Mouse (Mus musculus) hindbrain, embryonic 16.5 days (tissue): ENCODE measurements around the gene Abcg4. TPM values are rescaled to one million over a fixed set of nuclear protein-coding genes. Genes with fewer than 3 reads are reported as not detected.

Experiments used
- ATAC-seq: fragments of 200-750 bp; cut with Nextera tagmentation; 2 replicates; pipeline ENCODE4 v1.8.0; 2017; ENCODE audit warnings: moderate TSS enrichment, moderate library complexity
- H3K27ac ChIP-seq: fragments of 300-500 bp; sonication (generic); 2 replicates; pipeline ENCODE4 v1.5.1; 2014; ENCODE audit warnings: low read depth, mild to moderate bottlenecking, control low read depth, low read length, moderate library complexity
- H3K27me3 ChIP-seq: fragments of 300-500 bp; sonication (generic); replicated peaks from 2 replicates; pipeline ENCODE4 v1.6.1; 2014; ENCODE audit warnings: low read length; ENCODE audit not compliant: control insufficient read depth, insufficient read depth
- H3K36me3 ChIP-seq: fragments of 300-500 bp; sonication (generic); 2 replicates; pipeline ENCODE4 v1.6.1; 2014; ENCODE audit warnings: mild to moderate bottlenecking, low read length, moderate library complexity, mixed read lengths; ENCODE audit not compliant: control insufficient read depth, insufficient read depth
- H3K4me1 ChIP-seq: fragments of 300-500 bp; sonication (generic); 2 replicates; pipeline ENCODE4 v1.6.1; 2014; ENCODE audit warnings: low read depth, low read length; ENCODE audit not compliant: control insufficient read depth, insufficient read depth
- H3K4me2 ChIP-seq: fragments of 300-500 bp; sonication (generic); 2 replicates; pipeline ENCODE4 v1.6.1; 2014; ENCODE audit warnings: mild to moderate bottlenecking, low read length, control low read depth, moderate library complexity
- H3K4me3 ChIP-seq: fragments of 300-500 bp; sonication (generic); 2 replicates; pipeline ENCODE4 v1.5.1; 2014; ENCODE audit warnings: mild to moderate bottlenecking, low read length, control low read depth, moderate library complexity
- H3K9ac ChIP-seq: fragments of 300-500 bp; sonication (generic); 2 replicates; pipeline ENCODE4 v1.6.1; 2014; ENCODE audit warnings: low read depth, mild to moderate bottlenecking, control low read depth, low read length, moderate library complexity
- H3K9me3 ChIP-seq: fragments of 300-500 bp; sonication (generic); 2 replicates; pipeline ENCODE4 v1.6.1; 2014; ENCODE audit warnings: mild to moderate bottlenecking, low read length, moderate library complexity; ENCODE audit not compliant: control insufficient read depth
- WGBS: fragments of 180-500 bp; shearing (Covaris S2); extraction: QIAGEN DNeasy Blood & Tissue Kit; methylation state at CpG from one replicate; pipeline ENCODE4 v1.1.7; 2014; 5-methylcytosine and 5-hydroxymethylcytosine counted together
- polyA plus RNA-seq: library from polyadenylated mRNA; unstranded; fragments of >200 nt; fragmentation: Nextera tagmentation; extraction: Ambion mirVana; gene quantifications from 2 replicates; pipeline ENCODE4 v1.2.1, GENCODE M21; 2015

Abcg4 gene
- polyA plus RNA-seq, 1 experiment from 2014 or later: 33.7 TPM

DNA sequence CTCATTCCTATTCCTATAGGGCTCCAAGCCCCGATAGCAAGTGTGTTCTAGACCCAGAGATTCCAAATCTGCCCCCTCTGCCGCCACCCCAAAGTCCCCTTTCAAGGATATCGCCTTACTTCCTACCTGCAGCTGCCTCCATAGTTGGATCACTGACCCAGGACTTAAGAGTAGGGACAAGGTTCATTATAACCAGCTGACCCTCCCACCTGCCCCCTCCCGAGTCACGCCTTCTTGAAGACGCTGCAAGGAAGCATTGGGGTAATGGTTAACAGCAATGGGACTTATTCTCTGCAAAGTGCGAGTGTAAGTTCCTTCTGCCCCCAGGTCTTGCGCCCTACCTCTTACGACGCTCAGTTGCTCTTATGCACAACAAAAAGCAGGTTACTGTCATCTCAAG is 37.1 kb downstream of the Abcg4 start, which contains the start of gene Pdzd3:
Gene Pdzd3, minus strand, starts transcription at position 158 of the 400 bp plus-strand sequence.
- H3K9me3 ChIP-seq: no peaks in the 10 kb centered on the region
- no peak within 1 kb of the TSS for H3K4me2 ChIP-seq
- peaks cover 26% of the 10 kb centered on the region for H3K4me1 ChIP-seq
- H3K27me3 ChIP-seq: no peaks in the 10 kb centered on the region
- H3K4me3 ChIP-seq: no peak within 1 kb of the TSS
- WGBS: 83% methylated on average over 10 of the region's 10 CpGs
- H3K27ac ChIP-seq: no peak within 1 kb of the TSS
- ATAC-seq: no peak
- no peak within 1 kb of the TSS for H3K9ac ChIP-seq
- H3K36me3 ChIP-seq: no peaks in the 10 kb centered on the region

DNA sequence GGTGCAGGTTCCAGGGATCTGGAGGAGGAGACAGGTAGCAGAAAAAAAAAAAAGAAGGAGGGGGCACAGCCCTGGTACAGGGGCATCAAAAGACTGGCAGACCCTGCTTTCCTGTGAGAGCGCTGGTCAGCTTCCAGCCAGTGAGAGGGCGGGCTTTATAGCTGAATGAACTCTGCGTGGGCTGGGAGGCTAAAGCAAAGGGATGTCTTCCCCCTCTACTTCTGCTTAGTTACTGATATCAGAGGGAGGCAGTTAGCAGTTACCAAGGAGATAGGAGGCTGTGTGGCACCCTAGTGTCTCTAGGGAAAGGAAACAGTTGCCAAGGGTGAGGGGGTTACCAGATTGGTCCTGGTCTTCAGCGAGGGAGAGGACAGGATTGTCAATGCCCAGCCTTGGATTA is 38.0 kb downstream of the Abcg4 start:
- WGBS: 32% methylated on average over 4 of the region's 4 CpGs
- ATAC-seq: peak; percentile 18; the same call in 1 of the 2 replicates
- no peak overlapping the region for H3K27ac ChIP-seq
- no peak overlapping the region for H3K9ac ChIP-seq
- no peaks in the 10 kb centered on the region for H3K36me3 ChIP-seq
- no peak overlapping the region for H3K4me2 ChIP-seq
- H3K4me1 ChIP-seq: peaks cover 25% of the 10 kb centered on the region
- no peak overlapping the region for H3K4me3 ChIP-seq
- no peaks in the 10 kb centered on the region for H3K9me3 ChIP-seq
- no peaks in the 10 kb centered on the region; the same call in 1 of the 2 replicates for H3K27me3 ChIP-seq

DNA sequence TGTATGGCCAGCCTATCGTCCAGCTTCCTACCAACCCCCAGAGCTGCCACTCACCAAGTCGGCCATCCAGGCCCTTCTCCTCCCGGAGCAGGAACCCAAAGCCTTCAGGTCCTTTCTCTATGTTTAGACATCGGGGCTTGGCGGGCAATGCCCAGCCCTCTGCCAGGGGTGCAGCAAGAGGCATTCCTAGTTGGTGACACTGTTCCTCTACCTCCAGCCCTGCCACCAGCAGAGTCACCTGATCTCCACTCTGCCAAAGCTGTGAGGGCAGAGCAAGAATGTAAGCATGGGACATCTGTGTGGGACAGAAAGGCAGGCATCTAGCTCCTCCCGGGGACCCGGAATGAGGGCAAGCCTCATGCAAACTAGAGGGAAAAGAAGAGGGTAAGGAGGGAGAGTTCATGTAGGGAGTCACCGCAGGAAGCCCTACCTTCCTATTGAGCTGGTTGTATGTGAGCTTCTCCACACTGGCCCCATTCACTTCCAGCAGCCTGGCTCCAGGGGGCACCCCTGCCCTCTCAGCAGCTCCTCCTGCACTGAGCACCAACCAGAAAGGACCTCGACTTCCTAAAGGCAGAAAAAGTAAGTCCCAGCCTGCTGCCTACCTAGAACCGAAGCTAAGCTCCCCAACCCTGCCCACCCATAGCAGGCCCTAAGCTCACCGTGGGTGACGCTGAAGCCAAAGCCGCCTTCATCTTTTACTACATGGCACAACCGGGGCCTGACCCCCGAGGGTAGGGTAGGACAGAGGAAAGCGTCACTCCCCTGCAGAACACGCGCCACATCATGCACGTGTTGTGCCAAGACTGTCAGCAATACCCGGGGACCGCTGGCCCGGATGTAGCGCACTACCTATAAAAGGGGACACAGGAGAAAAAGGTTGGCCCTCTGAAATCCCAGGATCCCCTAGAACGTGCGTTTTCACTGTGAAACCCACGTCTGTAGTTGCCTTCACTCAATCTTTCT is 39.0 kb downstream of the Abcg4 start:
- WGBS: 43% methylated on average over 26 of the region's 26 CpGs
- no peaks in the 10 kb centered on the region for H3K36me3 ChIP-seq
- ATAC-seq: peak; percentile 70; the same call in 1 of the 2 replicates
- H3K4me1 ChIP-seq: peaks cover 15% of the 10 kb centered on the region
- H3K4me2 ChIP-seq: no peak overlapping the region
- H3K4me3 ChIP-seq: no peak overlapping the region
- no peak overlapping the region for H3K27ac ChIP-seq
- H3K27me3 ChIP-seq: no peaks in the 10 kb centered on the region; the same call in 1 of the 2 replicates
- no peak overlapping the region for H3K9ac ChIP-seq
- no peaks in the 10 kb centered on the region for H3K9me3 ChIP-seq

DNA sequence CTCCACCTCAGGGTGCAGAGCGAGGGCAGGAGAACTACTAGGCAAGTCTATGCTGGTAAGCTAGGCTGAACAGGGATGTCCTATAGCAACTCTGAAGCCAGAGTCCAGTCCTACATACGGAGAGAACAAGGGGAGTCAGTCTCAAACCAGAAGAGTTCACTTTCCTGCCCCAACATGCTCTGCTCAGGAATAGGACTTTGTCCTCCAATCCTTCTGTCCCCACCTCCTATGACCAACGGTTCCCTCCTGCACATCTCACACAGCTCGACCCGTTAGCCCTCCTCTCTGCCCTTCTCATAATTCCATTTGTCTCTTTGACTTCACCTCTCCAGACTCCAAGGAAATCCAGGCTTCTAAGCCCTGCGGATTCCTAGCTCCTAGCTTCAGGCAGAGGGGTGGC is 40.5 kb downstream of the Abcg4 start:
- Histone ChIP-seq H3K9me3 (no peaks in the 10 kb centered on the region), H3K36me3 (no peaks in the 10 kb centered on the region), H3K4me1 (peaks cover 7% of the 10 kb centered on the region; the same call in 1 of the 2 replicates), H3K27ac (no peak overlapping the region), H3K27me3 (no peaks in the 10 kb centered on the region; the same call in 1 of the 2 replicates), H3K9ac (no peak overlapping the region), H3K4me3 (no peak overlapping the region), H3K4me2 (no peak overlapping the region)
- 88% methylated on average over 6 of the region's 6 CpGs for WGBS
- no peak for ATAC-seq

DNA sequence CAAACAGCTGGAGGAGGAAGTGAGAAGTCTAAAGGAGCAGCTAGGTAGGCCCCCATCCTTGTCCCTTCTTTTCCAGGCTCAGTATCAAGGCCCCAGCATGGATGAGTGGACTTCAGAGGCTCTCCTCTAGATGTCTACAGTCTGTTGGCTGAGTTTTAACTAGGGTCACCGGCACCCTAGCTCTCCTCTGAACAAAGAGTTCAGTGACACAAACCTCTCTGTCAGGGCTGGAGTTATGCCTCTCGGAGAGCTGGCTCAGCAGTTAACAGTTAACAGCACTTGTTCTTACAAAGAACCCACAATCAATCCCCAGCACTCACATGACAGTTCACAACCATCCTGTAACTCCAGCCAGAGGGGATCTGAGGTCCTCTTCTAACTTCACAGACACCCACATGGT is 44.8 kb downstream of the Abcg4 start:
- Histone ChIP-seq H3K4me2 (no peak overlapping the region), H3K4me3 (no peak overlapping the region), H3K4me1 (no peaks in the 10 kb centered on the region), H3K27ac (no peak overlapping the region), H3K27me3 (no peaks in the 10 kb centered on the region; the same call in 1 of the 2 replicates), H3K36me3 (no peaks in the 10 kb centered on the region), H3K9me3 (no peaks in the 10 kb centered on the region), H3K9ac (no peak overlapping the region)
- WGBS: 56% methylated on average over 2 of the region's 2 CpGs
- no peak for ATAC-seq

DNA sequence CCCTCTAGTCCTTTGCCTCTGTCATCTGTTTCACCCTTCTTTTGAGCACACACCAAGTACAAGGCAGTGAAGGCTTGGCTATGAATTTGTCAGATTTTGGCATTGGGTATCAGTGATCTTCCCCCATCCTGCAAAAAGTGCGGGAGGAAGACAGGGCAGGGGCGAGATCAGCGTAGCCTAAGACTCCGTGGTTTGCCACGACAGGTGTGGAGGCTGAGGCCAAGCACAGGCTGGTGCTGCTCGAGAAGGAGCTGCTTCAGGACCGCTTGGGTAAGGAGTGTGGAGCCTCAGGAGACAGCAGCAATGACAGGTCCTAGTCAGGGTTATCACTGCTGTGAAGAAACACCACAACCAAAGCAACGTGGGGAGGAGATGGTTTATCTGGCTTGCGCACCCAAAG is 47.0 kb downstream of the Abcg4 start:
- H3K9ac ChIP-seq: no peak overlapping the region
- no peaks in the 10 kb centered on the region for H3K9me3 ChIP-seq
- 75% methylated on average over 9 of the region's 9 CpGs for WGBS
- ATAC-seq: no peak
- H3K4me1 ChIP-seq: no peaks in the 10 kb centered on the region
- H3K4me2 ChIP-seq: no peak overlapping the region
- no peak overlapping the region for H3K27ac ChIP-seq
- H3K36me3 ChIP-seq: no peaks in the 10 kb centered on the region
- no peaks in the 10 kb centered on the region; the same call in 1 of the 2 replicates for H3K27me3 ChIP-seq
- H3K4me3 ChIP-seq: no peak overlapping the region

DNA sequence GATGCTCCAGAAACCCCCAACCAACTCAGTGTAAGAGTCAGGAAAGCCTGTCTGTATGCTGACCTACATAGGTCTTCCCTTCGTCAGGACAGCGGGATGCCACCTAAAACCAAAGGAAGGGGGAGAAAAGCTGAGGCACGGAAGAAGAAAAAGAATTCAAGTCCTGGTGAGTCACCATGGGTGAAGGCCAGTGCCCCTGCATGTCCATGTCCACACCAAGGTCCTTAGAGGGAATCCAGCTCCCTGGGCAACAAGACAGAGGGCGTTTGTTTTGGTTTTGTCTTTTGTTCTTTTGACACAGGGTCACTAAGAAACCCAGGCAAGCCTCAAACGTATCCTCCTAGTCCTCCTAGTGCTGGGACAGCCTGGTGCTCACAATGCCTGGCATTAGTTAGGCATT is 47.5 kb downstream of the Abcg4 start:
- H3K4me3 ChIP-seq: no peak overlapping the region
- ATAC-seq: no peak
- H3K27me3 ChIP-seq: no peaks in the 10 kb centered on the region; the same call in 1 of the 2 replicates
- no peaks in the 10 kb centered on the region for H3K4me1 ChIP-seq
- no peaks in the 10 kb centered on the region for H3K9me3 ChIP-seq
- 47% methylated on average over 5 of the region's 5 CpGs for WGBS
- H3K4me2 ChIP-seq: no peak overlapping the region
- no peak overlapping the region for H3K27ac ChIP-seq
- no peak overlapping the region for H3K9ac ChIP-seq
- H3K36me3 ChIP-seq: no peaks in the 10 kb centered on the region

DNA sequence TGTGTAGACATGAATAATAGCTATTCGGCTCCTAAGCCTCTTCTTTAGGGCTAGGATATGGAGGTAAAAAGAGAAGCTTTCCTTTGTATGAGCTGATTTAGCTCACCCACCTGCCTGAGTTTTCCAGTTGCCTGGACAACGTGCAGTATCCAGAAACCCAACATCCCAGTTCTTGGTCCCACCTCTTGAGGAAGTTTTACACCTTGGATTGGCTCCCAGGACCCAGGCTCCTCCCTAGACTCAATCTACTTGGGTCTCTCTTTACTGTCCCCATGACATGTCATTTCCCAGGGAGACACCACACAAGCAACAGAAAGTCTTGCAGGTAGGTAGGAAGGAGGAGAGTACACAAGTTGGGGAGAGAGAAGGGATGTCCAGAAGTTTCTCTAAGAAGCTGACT is 48.0 kb downstream of the Abcg4 start, which contains the start of gene Ccdc153:
Gene Ccdc153, plus strand, starts transcription at position 278 of the 400 bp plus-strand sequence.
- no peak within 1 kb of the TSS for H3K9ac ChIP-seq
- no peaks in the 10 kb centered on the region for H3K4me1 ChIP-seq
- no peaks in the 10 kb centered on the region for H3K27me3 ChIP-seq
- ATAC-seq: no peak
- WGBS: 68% methylated on average over 2 of the region's 2 CpGs
- no peak within 1 kb of the TSS for H3K4me2 ChIP-seq
- H3K9me3 ChIP-seq: no peaks in the 10 kb centered on the region
- no peak within 1 kb of the TSS for H3K27ac ChIP-seq
- no peak within 1 kb of the TSS for H3K4me3 ChIP-seq
- H3K36me3 ChIP-seq: no peaks in the 10 kb centered on the region

DNA sequence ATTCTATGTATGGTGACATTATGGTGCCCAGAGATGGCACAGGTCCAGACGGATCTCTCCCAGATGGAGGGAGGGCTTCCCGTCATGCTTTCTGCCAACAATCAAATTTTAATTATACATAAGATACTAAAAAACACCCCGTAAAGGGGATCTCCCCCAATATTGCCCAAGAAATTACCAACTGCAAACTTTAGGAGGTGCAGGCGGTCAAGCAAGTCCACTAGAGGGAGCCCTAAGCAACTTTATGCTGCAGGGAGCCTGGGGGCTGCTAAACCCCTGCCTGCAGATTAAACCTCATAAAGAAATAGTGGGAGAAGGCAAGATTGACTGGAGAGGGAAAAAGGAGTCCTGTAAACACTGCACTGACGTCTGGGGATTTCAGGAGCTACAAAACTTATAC is 49.0 kb downstream of the Abcg4 start:
- Histone ChIP-seq H3K9ac (no peak overlapping the region), H3K4me1 (no peaks in the 10 kb centered on the region), H3K9me3 (no peaks in the 10 kb centered on the region), H3K27ac (no peak overlapping the region), H3K27me3 (no peaks in the 10 kb centered on the region), H3K4me2 (no peak overlapping the region), H3K4me3 (no peak overlapping the region), H3K36me3 (no peaks in the 10 kb centered on the region)
- no peak for ATAC-seq
- WGBS: 11% methylated on average over 5 of the region's 5 CpGs
